Mouse (Mus musculus): Measurements from ENCODE around the gene Bloc1s2. TPM values are rescaled to one million over a fixed set of nuclear protein-coding genes. Genes with fewer than 3 reads are reported as not detected.

Gene Bloc1s2
- total RNA-seq (2021), result 10 to 100 TPM; 62.9 to 65.0 TPM

DNA sequence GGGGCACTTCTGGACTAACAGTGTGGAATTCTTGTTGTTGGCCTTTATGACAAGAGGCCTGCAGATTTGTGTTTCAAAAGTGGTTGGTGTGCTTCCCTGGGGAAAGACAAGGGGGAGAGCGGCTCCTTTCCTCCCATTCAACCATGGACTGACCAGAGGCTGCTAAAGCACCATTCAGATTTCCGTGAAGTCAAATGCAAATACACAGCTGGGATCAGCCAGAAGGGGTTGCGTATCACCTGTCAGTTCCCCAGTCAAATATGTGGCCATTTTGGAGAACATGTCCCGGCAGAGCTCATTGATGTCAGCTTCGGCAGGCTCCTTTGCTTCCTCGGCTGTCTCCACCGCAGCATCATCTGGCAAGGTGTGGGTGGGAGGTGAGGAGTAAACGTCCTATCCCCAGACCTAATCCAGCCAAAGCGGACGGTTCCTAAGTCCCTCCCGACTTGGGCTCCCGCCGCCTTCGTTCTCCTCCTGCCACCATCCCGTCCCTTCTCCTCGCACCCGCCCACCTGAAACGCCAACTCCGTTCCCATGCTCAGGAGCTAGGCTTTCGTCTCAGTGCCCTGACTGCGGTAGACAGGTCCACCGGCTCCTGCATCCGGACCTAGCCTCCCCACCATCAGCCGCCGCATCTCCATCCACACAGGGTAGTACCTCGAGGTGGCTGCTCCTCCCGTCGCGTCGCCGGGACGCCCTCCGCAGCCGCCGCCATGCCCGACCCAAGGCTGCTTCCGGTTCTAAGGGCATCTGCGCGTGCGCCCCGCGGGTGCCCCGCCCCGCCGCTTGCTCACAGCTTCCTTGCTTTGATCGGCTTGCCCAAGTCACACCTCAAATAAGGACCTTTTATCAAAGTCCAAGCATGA lies at the start of gene Bloc1s2:
TSS of gene Bloc1s2 (minus strand) at position 745 of the 866 bp plus-strand sequence.
- peak; percentile 88 to 93 for DNase-seq (ENCODE audit: low spot score in 2 of 2)
- intact Hi-C loops (cut with DNase I), result loop anchor here (5.0 kb wide), 2 partner anchors 156 to 391 kb away; no protein-coding TSS in a partner anchor

DNA sequence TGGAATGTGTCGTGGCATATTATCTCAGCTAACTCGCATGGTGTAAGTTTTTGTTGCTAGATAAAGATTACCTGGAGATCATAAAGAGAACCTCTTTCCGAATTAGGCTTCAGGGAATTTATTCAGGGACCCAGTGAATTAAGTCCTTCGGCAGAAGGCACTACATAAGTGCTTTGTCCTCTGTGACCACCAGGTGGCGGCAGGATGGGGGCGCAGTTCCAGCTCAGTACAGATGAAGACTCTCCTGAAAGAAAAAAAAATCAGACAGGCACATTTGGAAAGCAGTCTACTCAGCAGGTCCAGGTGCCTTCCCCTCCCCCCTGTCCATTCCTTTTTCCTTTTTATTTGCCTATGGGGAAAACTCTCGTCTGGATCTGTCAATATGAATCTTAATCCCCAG lies 48.9 kb upstream of the Bloc1s2 start:
- peak; percentile 65 to 77 for DNase-seq (ENCODE audit: low spot score in 2 of 2)
- intact Hi-C loops (cut with DNase I), result loop anchor here (2.0 to 5.0 kb wide), 2 partner anchors 100 to 222 kb away; no protein-coding TSS in a partner anchor

DNA sequence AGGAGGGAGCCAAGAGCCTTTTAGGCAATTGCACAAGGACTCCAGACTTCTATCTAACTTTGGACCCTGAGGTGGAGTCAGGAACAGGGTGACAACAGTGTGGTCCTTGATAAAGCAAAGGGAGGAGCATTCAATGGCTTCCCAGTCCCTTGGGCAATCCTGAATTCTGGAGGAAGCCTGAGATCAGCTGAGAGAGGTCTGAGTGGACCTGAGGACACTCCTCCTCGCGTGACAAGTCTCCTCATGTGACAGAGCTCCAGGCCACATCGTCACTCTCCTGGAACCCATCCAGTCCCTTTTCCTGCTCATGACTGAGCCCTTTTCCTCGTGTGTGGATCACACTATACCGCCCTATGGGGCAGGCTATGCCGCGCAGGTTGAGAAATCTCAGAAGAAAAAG lies 47.7 kb upstream of the Bloc1s2 start:
- no peak for DNase-seq (ENCODE audit: low spot score in 2 of 2)
- intact Hi-C loops (cut with DNase I), result loop anchor here (2.0 kb wide), 1 partner anchor 101 kb away; no protein-coding TSS in a partner anchor

DNA sequence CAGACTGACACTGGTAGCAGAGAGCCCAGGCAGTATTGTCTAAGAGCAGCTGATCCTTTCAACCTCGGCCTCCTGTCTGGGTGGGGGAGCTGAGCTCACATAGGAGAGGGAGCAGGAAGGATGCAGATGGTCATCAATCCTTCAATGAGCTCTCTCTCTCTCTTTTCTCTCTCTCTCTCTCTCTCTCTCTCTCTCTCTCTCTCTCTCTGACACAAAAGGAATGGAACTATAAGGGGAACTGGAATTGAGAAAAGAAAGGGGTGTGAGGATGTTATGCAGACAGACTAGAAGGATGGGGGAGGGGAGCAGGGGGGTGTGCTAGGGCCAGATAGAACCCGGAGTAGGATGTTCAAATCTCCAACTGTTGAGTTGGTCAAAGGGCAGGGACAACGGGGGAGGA lies 46.1 kb upstream of the Bloc1s2 start, which contains the start of gene Pkd2l1:
TSS of gene Pkd2l1 (minus strand) at position 101 of the 400 bp plus-strand sequence.
- intact Hi-C loops (cut with DNase I), result no loop called here
- DNase-seq (ENCODE audit: low spot score in 2 of 2), result no peak

- intact Hi-C loops (cut with DNase I), result no loop called here
- DNase-seq (ENCODE audit: low spot score in 2 of 2), result no peak
Measured at GRCm38 (mm10) chr19:44189056-44189455, 42.8 kb upstream of the Bloc1s2 start.

DNA sequence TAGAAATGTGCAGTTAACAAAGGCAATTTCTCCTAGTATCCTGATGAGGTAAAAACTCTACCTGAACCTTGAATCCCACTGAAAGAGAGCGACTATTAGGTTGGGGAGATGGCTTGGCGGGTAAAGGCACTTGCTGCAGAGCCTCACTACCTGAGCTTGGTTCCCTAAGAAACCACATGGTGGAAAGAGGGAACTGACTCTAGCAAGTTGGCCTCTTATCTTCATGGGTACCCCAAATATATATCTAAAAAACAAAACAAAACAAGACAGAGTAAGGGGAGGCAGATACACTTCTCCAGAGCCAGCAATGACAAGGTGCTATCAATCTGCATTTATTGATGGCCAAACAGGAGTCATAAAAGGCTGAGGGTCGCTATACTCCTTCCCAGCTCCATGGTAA lies 37.7 kb upstream of the Bloc1s2 start:
- DNase-seq (ENCODE audit: low spot score in 2 of 2), result no peak
- intact Hi-C loops (cut with DNase I), result no loop called here

GRCm38 (mm10) chr19:44180502-44180901 lies 34.3 kb upstream of the Bloc1s2 start:
- DNase-seq (ENCODE audit: low spot score in 2 of 2), result no peak
- intact Hi-C loops (cut with DNase I), result no loop called here

DNA sequence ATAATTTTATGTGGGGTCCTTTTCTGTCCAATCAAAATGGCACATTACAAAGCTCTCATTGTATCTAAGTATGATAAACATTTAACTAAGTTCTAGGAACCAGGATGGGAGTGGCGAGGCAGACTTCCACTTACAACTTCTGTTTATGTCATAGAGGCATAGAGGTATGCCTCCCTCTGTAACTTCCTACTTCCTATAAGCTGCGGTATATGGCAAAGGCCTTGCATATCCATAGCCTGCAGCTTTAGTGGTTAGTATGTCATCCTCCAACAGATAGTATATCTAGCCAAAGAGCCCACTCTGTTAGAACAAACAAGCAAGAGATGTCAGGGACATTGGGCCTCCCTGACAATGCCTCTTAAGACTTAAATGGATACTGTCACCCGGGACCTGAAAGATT lies 30.5 kb upstream of the Bloc1s2 start:
- intact Hi-C loops (cut with DNase I), result no loop called here
- DNase-seq (ENCODE audit: low spot score in 2 of 2), result no peak

GRCm38 (mm10) chr19:44174835-44175234 lies 28.6 kb upstream of the Bloc1s2 start:
- intact Hi-C loops (cut with DNase I), result no loop called here
- DNase-seq (ENCODE audit: low spot score in 2 of 2), result no peak

DNA sequence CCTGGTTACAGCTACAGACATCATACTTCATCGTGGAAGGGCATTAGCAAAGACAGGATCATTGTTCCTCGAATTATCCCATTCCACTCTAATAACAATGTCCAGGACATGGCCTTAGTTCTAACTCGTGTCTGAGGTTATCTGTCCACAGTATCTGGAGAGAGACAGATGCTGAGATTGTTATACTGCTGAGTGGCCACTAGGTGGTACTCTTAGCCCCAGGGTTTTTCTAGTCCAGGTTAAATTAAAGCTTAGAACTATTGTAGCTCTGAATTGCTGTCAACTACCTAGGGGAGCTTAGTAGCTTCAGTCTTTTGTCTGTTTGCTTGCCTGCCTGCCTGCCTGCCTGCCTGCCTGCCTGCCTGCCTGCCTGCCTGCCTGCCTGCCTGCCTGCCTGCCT lies 15.3 kb upstream of the Bloc1s2 start:
- peak; percentile 11 to 22 for DNase-seq (ENCODE audit: low spot score in 2 of 2)
- intact Hi-C loops (cut with DNase I), result loop anchor here (5.0 kb wide), 1 partner anchor 256 kb away; no protein-coding TSS in a partner anchor

- no peak for DNase-seq (ENCODE audit: low spot score in 2 of 2)
- intact Hi-C loops (cut with DNase I), result no loop called here
Measured at GRCm38 (mm10) chr19:44159386-44159785, 13.1 kb upstream of the Bloc1s2 start.

DNA sequence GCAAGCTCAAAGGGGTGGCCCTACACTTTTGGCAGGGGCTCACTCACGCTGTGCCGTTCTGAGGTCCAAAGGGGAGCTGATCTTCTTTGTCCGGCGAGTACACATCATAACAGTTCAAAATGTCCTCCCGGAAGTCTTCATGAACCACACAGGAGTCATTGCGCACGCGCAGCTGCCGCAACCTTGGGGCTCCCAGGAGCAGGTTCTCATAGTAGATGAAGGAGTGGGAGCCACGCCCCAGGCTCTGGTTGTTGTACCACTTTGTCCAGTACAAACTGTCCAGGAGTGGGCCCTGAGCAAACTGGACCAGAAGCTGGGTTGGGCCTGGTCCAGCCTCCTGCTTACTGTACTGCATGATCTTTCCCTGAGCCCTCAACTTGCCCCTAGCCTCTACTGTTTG lies 10.8 kb upstream of the Bloc1s2 start:
- intact Hi-C loops (cut with DNase I), result no loop called here

DNA sequence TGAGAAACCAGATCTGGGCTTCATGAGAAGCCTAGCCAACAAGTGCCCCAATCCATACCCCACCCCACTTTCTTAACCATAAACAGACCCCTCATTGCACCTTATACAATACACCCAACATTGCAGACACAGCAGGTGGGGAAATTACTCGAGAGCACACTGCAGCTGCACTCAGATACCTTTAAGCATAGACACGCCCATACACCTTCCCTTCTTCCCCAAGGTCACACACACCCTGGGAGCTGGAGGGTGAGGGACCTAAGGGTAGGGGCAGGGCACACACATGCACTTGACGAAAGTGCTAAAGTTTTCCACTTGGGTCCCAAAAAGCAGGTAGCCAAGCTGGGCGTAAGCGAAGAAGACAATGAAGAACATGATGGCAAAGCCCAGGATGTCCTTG lies 7.5 kb upstream of the Bloc1s2 start:
- intact Hi-C loops (cut with DNase I), result no loop called here
- DNase-seq (ENCODE audit: low spot score in 2 of 2), result no peak

More for the DNA sequence above, 10.8 kb upstream of the Bloc1s2 start:
- no peak for DNase-seq (ENCODE audit: low spot score in 2 of 2)

- intact Hi-C loops (cut with DNase I), result loop anchor here (5.0 kb wide), 2 partner anchors 153 to 388 kb away; no protein-coding TSS in a partner anchor
- no peak for DNase-seq (ENCODE audit: low spot score in 2 of 2)
Measured at GRCm38 (mm10) chr19:44148991-44149390, 2.7 kb upstream of the Bloc1s2 start.

- intact Hi-C loops (cut with DNase I), result loop anchor here (5.0 kb wide), 2 partner anchors 154 to 389 kb away; no protein-coding TSS in a partner anchor
- DNase-seq (ENCODE audit: low spot score in 2 of 2), result no peak
Measured at GRCm38 (mm10) chr19:44148345-44148744, 2.1 kb upstream of the Bloc1s2 start.

DNA sequence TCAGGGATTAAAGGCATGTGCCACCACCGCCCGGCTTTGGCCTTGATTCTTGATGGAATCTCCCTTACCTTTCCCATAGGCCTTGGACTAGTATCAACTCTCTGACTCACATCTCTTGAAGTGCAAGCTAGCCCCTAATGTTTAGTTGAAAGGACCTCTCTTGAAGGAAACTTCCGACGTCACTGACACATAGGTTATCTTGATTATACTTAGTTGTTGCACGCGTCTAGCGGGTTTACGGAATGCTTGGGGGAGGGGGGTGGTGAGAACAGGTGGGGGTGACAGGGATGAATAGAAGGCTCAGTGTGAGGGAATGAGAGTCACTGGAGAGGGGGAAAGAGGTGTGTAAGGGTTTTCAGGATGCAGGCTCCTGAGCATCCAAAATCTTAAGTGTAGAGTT lies 705 bp upstream of the Bloc1s2 start:
- DNase-seq (ENCODE audit: low spot score in 2 of 2), result no peak
- intact Hi-C loops (cut with DNase I), result loop anchor here (5.0 kb wide), 2 partner anchors 155 to 390 kb away; no protein-coding TSS in a partner anchor

GRCm38 (mm10) chr19:44146568-44146879 lies 278 bp upstream of the Bloc1s2 start:
- no peak for DNase-seq (ENCODE audit: low spot score in 2 of 2)
- intact Hi-C loops (cut with DNase I), result loop anchor here (5.0 kb wide), 2 partner anchors 156 to 391 kb away; no protein-coding TSS in a partner anchor

GRCm38 (mm10) chr19:44144366-44144765 lies 1.9 kb downstream of the Bloc1s2 start:
- DNase-seq (ENCODE audit: low spot score in 2 of 2), result no peak
- intact Hi-C loops (cut with DNase I), result no loop called here

DNA sequence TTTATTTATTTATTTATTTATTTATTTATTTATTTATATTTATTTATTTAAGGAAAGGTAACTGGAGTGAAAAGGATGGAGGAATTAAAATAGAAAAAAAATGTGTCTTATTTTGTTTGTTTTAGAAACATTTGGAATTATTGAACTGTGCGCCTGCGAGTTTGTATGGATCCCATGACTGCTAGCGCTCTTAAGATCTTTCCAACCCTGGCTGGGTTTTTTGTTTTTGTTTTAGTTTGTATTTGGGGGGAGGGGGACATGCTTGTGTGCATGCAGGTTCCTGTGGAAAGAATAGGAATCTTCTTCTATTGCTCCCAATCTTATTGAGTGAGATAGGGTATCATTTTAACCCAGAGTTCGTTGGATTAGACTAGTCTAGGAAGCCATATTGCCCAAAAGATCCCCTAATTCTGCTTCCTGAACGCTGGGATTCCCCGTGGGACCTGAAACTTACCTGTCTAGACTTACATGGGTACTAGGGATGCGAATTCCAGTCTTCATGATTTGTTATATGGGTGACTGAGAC lies 10.2 kb downstream of the Bloc1s2 start:
- DNase-seq (ENCODE audit: low spot score in 2 of 2), result peak in 1 of 2 experiments; percentile 6
- intact Hi-C loops (cut with DNase I), result no loop called here

- intact Hi-C loops (cut with DNase I), result no loop called here
Measured at GRCm38 (mm10) chr19:44135072-44135959, 10.9 kb downstream of the Bloc1s2 start, which contains the start of gene Cwf19l1. Gene Cwf19l1 (minus strand): TSS chr19:44135876.

More at GRCm38 (mm10) chr19:44135072-44135959, 10.9 kb downstream of the Bloc1s2 start, which contains the start of gene Cwf19l1:
- peak; percentile 87 to 92 for DNase-seq (ENCODE audit: low spot score in 2 of 2)

All from left cerebral cortex, postnatal 25 days (tissue).